Mouse (Mus musculus): ENCODE measurements around the gene Sbsn. TPM values are rescaled to one million over a fixed set of nuclear protein-coding genes. Genes with fewer than 3 reads are reported as not detected.

Gene Sbsn
- polyA plus RNA-seq, 1 experiment from 2014 or later: 7.3 TPM

DNA sequence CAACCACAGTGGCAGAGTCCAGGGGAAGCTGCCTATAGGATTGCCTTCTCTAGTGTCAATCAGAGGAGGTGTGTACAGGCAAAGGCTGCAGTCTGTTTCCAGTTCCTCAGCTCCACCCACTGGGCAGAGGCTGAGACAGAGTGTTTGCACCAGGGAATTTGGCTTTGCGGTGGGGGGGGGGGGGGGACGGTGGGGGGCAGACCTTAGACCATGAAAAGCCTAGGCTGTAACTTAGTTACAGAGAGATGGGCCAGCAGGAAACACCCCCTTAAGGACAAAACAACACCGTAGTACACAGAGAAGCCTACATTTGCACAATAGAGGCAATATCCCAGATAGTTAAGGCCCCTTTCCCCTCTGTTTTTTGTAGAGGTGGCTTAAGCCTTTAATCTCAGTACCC lies 5.7 kb downstream of the Sbsn start:
- DNase-seq (ENCODE audit: low spot score) (no peak), ATAC-seq (no peak)
- no peaks in the 10 kb centered on the region for H3K27me3 ChIP-seq (replicated peaks; ENCODE audit: insufficient read depth, low read length)
- H3K9ac ChIP-seq (replicated peaks; ENCODE audit: low read depth): no peak overlapping the region
- H3K27ac ChIP-seq (ENCODE audit: low read length): no peak overlapping the region
- no peaks in the 10 kb centered on the region for H3K36me3 ChIP-seq (ENCODE audit: insufficient read depth, low read length)
- WGBS: 74% methylated on average over 2 of the region's 3 CpGs
- no peak overlapping the region for H3K4me3 ChIP-seq (ENCODE audit: low read depth, low read length)
- H3K4me1 ChIP-seq (ENCODE audit: insufficient read depth, low read depth, low read length): no peaks in the 10 kb centered on the region
- H3K9me3 ChIP-seq (ENCODE audit: low read length): no peaks in the 10 kb centered on the region; the same call in 1 of the 2 replicates
- H3K4me2 ChIP-seq (replicated peaks; ENCODE audit: low read depth, low read length): no peak overlapping the region
- no peak for TF ChIP-seq CTCF (IDR thresholded peaks at IDR 0.05)
- TF ChIP-seq EP300 (IDR thresholded peaks at IDR 0.05): no peak

DNA sequence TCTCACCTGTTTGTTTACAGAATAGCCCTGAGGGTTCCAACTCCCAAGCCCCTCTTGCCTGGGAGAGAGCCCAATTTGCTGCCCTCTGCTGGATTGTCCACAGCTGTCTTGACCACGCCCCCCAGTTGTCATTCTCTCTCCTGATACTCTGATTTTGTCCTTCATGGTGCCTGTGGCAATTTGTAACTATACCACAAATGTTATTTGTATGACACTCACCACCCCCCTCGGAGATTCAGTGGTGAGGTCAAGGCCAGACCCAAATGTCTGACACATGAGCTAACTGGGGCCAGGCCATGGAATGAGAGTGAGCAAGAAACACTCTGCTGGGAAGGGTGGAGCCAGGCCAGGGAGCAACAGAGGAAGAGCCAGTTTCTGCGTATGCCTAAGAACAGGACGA lies 7.6 kb downstream of the Sbsn start:
- no peaks in the 10 kb centered on the region for H3K36me3 ChIP-seq (ENCODE audit: insufficient read depth, low read length)
- DNase-seq (ENCODE audit: low spot score): peak; percentile 41
- peak; percentile 58 for ATAC-seq
- no peaks in the 10 kb centered on the region; the same call in 1 of the 2 replicates for H3K9me3 ChIP-seq (ENCODE audit: low read length)
- no peak overlapping the region for H3K9ac ChIP-seq (replicated peaks; ENCODE audit: low read depth)
- no peak overlapping the region for H3K4me3 ChIP-seq (ENCODE audit: low read depth, low read length)
- TF ChIP-seq EP300 (IDR thresholded peaks at IDR 0.05): no peak
- TF ChIP-seq CTCF (IDR thresholded peaks at IDR 0.05): peak; percentile 60
- 22% methylated on average over 4 of the region's 4 CpGs for WGBS
- H3K4me1 ChIP-seq (ENCODE audit: insufficient read depth, low read depth, low read length): no peaks in the 10 kb centered on the region
- no peaks in the 10 kb centered on the region for H3K27me3 ChIP-seq (replicated peaks; ENCODE audit: insufficient read depth, low read length)
- no peak overlapping the region for H3K27ac ChIP-seq (ENCODE audit: low read length)
- no peak overlapping the region for H3K4me2 ChIP-seq (replicated peaks; ENCODE audit: low read depth, low read length)

DNA sequence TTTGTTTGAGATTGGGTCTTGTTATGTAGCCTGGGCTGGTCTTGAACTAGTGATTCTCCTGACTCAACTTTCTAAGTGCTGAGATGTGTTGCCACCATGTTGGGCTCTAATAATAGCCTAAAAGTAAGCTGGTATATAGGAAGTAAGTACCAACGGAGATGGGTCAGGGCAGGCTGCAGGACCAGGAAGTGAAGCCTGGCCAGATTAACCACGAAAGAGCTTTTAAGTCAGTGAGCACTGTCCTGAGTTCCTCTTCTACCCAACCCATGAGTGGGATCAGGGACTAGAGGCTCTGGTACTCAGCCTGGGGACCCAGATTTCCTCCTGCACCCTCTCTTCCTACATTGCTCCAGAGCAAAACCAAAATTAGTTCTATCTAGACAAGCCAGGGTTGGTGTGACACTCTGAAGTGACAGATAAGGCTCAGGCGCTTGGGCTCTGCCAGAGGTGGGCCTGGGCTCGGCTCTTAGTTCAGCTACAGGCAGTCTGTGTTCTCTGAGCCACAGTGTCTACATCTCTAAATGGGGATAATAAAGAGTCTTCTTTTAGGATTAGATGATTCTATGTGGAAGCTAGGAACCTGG lies 10.6 kb downstream of the Sbsn start:
- no peak overlapping the region for H3K27ac ChIP-seq (ENCODE audit: low read length)
- no peaks in the 10 kb centered on the region for H3K4me1 ChIP-seq (ENCODE audit: insufficient read depth, low read depth, low read length)
- no peak overlapping the region for H3K9ac ChIP-seq (replicated peaks; ENCODE audit: low read depth)
- no peaks in the 10 kb centered on the region for H3K9me3 ChIP-seq (ENCODE audit: low read length)
- TF ChIP-seq CTCF (IDR thresholded peaks at IDR 0.05): no peak
- no peak for TF ChIP-seq EP300 (IDR thresholded peaks at IDR 0.05)
- WGBS: 51% methylated on average over 4 of the region's 4 CpGs
- H3K4me2 ChIP-seq (replicated peaks; ENCODE audit: low read depth, low read length): no peak overlapping the region
- H3K27me3 ChIP-seq (replicated peaks; ENCODE audit: insufficient read depth, low read length): no peaks in the 10 kb centered on the region
- no peak for ATAC-seq
- no peak for DNase-seq (ENCODE audit: low spot score)
- H3K4me3 ChIP-seq (ENCODE audit: low read depth, low read length): no peak overlapping the region
- no peaks in the 10 kb centered on the region for H3K36me3 ChIP-seq (ENCODE audit: insufficient read depth, low read length)

DNA sequence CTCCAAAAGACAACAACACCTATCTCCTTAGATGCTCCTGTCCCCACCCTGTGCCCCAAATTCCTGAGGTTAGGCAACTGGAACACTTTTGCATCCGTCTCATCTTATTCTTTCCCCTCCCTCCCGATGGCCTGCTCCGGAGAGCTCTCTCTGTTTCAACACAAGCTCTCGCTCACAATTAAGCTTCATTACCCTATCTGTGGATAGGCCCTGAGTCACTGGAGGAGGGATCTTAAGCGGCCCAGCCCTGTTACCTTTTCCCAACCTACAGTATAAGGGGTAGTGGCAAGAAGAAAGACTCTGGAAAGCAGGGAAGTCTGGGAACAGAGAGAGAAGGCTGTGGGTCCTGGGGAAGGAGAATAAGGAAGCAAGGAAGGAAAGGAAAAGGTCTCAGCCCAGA lies 12.2 kb downstream of the Sbsn start, which contains the start of gene Dmkn:
Gene Dmkn, plus strand, starts transcription at position 301 of the 400 bp plus-strand sequence.
- ATAC-seq (no peak), DNase-seq (ENCODE audit: low spot score) (no peak)
- WGBS: 41% methylated on average over 5 of the region's 5 CpGs
- no peaks in the 10 kb centered on the region for H3K9me3 ChIP-seq (ENCODE audit: low read length)
- TF ChIP-seq EP300 (IDR thresholded peaks at IDR 0.05) (no peak), CTCF (IDR thresholded peaks at IDR 0.05) (no peak)
- no peaks in the 10 kb centered on the region for H3K36me3 ChIP-seq (ENCODE audit: insufficient read depth, low read length)
- no peaks in the 10 kb centered on the region for H3K27me3 ChIP-seq (replicated peaks; ENCODE audit: insufficient read depth, low read length)
- no peaks in the 10 kb centered on the region for H3K4me1 ChIP-seq (ENCODE audit: insufficient read depth, low read depth, low read length)
- H3K4me3 ChIP-seq (ENCODE audit: low read depth, low read length): no peak within 1 kb of the TSS
- H3K4me2 ChIP-seq (replicated peaks; ENCODE audit: low read depth, low read length): no peak within 1 kb of the TSS
- H3K27ac ChIP-seq (ENCODE audit: low read length): no peak within 1 kb of the TSS
- no peak within 1 kb of the TSS for H3K9ac ChIP-seq (replicated peaks; ENCODE audit: low read depth)

DNA sequence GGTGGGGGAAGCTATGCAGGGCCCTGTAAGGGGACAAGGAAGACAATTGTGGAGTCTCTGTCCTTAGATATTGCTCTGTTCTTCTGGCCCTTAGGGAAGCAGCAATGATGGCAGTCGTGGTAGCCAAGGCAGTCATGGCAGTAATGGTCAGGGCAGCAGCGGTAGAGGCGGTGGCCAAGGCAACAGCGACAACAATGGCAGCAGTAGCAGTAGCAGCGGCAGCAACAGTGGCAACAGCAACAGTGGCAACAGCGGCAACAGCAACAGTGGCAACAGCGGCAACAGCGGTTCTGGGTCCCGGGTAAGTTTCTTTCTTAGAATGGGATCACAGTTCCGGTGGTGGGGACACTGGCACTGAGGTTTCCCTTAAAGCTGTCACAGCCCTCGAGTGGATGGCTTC lies 13.9 kb downstream of the Sbsn start:
- ATAC-seq: 0 out of 2 replicates have a peak, but pooled peaks have one; percentile 18
- no peak for TF ChIP-seq EP300 (IDR thresholded peaks at IDR 0.05)
- TF ChIP-seq CTCF (IDR thresholded peaks at IDR 0.05): no peak
- Histone ChIP-seq H3K27ac (ENCODE audit: low read length) (no peak overlapping the region), H3K4me2 (replicated peaks; ENCODE audit: low read depth, low read length) (no peak overlapping the region), H3K4me1 (ENCODE audit: insufficient read depth, low read depth, low read length) (no peaks in the 10 kb centered on the region), H3K36me3 (ENCODE audit: insufficient read depth, low read length) (no peaks in the 10 kb centered on the region), H3K9ac (replicated peaks; ENCODE audit: low read depth) (no peak overlapping the region), H3K4me3 (ENCODE audit: low read depth, low read length) (no peak overlapping the region), H3K9me3 (ENCODE audit: low read length) (no peaks in the 10 kb centered on the region), H3K27me3 (replicated peaks; ENCODE audit: insufficient read depth, low read length) (no peaks in the 10 kb centered on the region)
- 35% methylated on average over 11 of the region's 11 CpGs for WGBS
- DNase-seq (ENCODE audit: low spot score): no peak

DNA sequence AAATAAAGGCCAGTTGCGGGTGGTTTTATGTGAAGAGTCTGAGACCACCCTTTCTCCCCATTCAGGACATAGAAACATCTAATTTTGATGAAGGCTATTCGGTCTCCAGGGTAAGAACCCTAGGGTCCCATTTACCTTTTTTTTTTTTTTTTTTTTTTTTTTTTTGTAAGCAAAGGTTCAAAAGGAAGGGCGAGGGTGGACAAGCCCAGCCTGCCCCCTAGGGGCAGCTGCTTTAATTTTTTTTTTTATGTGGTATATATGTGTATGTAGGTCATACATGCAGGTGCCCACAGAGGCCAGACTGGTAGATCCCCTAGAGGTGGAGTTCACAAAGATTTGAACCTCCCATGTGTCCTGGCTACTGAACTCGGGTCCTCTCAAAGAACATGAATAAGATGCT lies 15.1 kb downstream of the Sbsn start:
- no peaks in the 10 kb centered on the region for H3K27me3 ChIP-seq (replicated peaks; ENCODE audit: insufficient read depth, low read length)
- H3K4me2 ChIP-seq (replicated peaks; ENCODE audit: low read depth, low read length): no peak overlapping the region
- 80% methylated on average over 4 of the region's 4 CpGs for WGBS
- H3K36me3 ChIP-seq (ENCODE audit: insufficient read depth, low read length): no peaks in the 10 kb centered on the region
- TF ChIP-seq CTCF (IDR thresholded peaks at IDR 0.05): no peak; the same call in 1 of the 2 replicates
- no peak for TF ChIP-seq EP300 (IDR thresholded peaks at IDR 0.05)
- ATAC-seq (no peak), DNase-seq (ENCODE audit: low spot score) (no peak)
- H3K9me3 ChIP-seq (ENCODE audit: low read length): no peaks in the 10 kb centered on the region
- no peak overlapping the region for H3K9ac ChIP-seq (replicated peaks; ENCODE audit: low read depth)
- no peak overlapping the region for H3K27ac ChIP-seq (ENCODE audit: low read length)
- H3K4me1 ChIP-seq (ENCODE audit: insufficient read depth, low read depth, low read length): no peaks in the 10 kb centered on the region
- H3K4me3 ChIP-seq (ENCODE audit: low read depth, low read length): no peak overlapping the region
